Mouse (Mus musculus): ENCODE data around the gene Cc2d1a. TPM values are rescaled to one million over a fixed set of nuclear protein-coding genes. Genes with fewer than 3 reads are reported as not detected.

Gene Cc2d1a
- total RNA-seq, 2 experiments from 2014 or later = 51.1 to 53.6 TPM

- intact Hi-C loops (cut with DNase I) = no loop called here
- DNase-seq (ENCODE audit: low spot score in 2 of 2) = no peak
Observed at GRCm38 (mm10) chr8:84125656-84126055, 22.1 kb downstream of the Cc2d1a start, which contains the start of gene Podnl1. Podnl1 (plus strand) TSS chr8:84125989.

DNA sequence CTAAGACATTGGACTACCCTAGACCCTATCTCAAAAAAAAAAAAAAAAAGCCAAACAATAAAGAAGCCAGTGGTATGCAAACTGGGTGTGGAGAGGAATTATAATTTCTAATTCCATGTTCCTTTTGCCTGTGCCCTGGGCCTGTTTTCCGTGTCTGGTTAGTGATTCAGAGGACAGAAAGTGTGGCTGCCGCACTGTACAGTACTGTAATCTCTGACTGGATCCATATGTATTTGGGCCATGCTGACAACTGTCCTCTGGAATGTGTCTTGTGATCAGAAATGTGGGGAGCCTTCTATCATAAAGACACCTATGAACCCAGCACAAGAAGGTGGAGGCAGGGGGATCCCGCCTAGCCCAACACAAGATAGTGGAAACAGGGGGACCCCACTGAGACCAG, 25.6 kb downstream of the Cc2d1a start:
- intact Hi-C loops (cut with DNase I) = no loop called here
- no peak for DNase-seq (ENCODE audit: low spot score in 2 of 2)

GRCm38 (mm10) chr8:84115646-84116045, 32.1 kb downstream of the Cc2d1a start:
- intact Hi-C loops (cut with DNase I) = no loop called here
- no peak for DNase-seq (ENCODE audit: low spot score in 2 of 2)

DNA sequence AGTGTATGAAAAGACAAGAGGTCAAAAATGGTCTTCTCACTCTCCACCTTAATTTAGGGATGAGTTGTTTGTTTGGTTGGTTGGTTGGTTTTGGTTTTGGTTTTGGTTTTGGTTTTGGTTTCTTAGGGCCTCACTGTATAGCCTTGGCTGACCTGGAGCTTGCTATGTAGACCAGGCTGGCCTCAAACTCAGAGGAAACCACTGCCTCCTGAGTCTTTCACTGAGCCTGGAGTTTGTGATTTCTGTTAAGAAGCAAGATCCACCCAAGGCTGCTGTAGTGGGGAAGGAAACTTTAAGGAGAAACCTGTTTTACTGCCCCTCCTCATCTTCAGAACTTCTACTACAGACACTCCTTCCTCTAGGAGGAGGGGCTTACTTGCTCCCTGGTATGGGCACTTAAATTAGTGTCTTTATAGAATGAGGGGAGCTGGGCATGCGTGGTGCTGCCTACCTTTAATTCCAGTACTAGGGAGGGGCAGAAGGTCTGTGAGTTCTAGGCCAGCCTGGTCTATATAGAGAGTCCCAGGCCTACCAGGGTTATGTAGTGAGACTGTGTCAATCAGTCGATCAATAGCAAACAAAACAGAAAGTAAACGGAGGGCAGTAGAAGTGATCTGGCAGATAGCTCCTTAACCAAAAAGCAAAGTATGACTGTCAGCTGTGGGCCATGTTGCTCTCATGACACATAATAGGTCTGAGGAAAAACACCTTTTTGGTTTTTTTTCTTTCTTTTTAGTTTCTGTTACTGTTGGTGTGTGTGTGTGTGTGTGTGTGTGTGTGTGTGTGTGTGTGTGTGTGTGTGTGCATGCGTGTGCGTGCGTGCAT, 41.3 kb downstream of the Cc2d1a start:
- intact Hi-C loops (cut with DNase I) = loop anchor here (5.0 kb wide), 1 partner anchor 69 kb away; no protein-coding TSS in a partner anchor
- no peak for DNase-seq (ENCODE audit: low spot score in 2 of 2)

GRCm38 (mm10) chr8:84105676-84106075, 42.1 kb downstream of the Cc2d1a start:
- intact Hi-C loops (cut with DNase I) = loop anchor here (5.0 kb wide), 1 partner anchor 68 kb away; no protein-coding TSS in a partner anchor
- no peak for DNase-seq (ENCODE audit: low spot score in 2 of 2)

GRCm38 (mm10) chr8:84104697-84105609, 42.8 kb downstream of the Cc2d1a start, which contains the start of gene Dcaf15:
Dcaf15 (minus strand) TSS chr8:84104768.
- peak; percentile 94 to 96 for DNase-seq (ENCODE audit: low spot score in 2 of 2)
- intact Hi-C loops (cut with DNase I) = loop anchor here (5.0 kb wide), 1 partner anchor 68 kb away; no protein-coding TSS in a partner anchor

DNA sequence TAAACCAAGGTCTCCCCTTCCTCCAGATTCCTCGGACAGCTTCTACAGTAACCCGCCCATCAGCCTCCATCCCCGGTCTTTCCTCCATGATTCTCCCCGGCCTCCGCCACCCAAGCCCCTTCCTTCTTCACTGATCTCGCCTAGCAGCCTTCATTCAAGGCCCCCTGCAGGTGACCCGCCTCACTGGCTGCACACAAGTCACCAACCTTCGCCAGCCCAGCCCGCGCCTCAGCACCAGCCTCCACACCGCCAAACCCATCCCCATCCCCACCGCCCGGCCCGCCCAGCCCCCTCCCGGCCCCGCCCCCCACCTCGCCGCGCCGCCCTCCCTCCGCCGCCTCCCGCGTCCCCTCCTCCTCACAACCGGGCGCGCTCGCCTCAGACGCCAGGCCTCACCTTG, 43.5 kb downstream of the Cc2d1a start:
- peak in 1 of 2 experiments; percentile 44 for DNase-seq (ENCODE audit: low spot score in 2 of 2)
- intact Hi-C loops (cut with DNase I) = no loop called here

DNA sequence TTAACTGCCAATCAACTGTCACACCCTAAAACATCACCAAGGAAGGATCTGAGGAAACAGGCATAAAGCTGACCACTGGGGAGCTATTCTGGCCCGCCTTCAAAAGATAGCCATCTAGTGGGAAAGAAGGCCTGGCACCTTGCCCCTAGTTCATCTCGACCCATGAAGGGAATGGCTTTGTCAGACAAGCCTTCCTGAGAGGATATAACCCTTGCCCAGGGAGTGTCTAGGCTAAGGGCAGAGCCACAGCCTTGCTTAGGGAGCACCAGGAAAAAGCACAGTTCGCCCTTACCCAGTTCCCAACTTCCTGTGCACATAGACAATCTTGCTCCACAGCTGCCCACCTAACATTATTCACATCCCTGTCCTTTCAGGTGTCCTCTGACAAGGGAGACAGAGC, 44.1 kb downstream of the Cc2d1a start:
- no peak for DNase-seq (ENCODE audit: low spot score in 2 of 2)
- intact Hi-C loops (cut with DNase I) = no loop called here

DNA sequence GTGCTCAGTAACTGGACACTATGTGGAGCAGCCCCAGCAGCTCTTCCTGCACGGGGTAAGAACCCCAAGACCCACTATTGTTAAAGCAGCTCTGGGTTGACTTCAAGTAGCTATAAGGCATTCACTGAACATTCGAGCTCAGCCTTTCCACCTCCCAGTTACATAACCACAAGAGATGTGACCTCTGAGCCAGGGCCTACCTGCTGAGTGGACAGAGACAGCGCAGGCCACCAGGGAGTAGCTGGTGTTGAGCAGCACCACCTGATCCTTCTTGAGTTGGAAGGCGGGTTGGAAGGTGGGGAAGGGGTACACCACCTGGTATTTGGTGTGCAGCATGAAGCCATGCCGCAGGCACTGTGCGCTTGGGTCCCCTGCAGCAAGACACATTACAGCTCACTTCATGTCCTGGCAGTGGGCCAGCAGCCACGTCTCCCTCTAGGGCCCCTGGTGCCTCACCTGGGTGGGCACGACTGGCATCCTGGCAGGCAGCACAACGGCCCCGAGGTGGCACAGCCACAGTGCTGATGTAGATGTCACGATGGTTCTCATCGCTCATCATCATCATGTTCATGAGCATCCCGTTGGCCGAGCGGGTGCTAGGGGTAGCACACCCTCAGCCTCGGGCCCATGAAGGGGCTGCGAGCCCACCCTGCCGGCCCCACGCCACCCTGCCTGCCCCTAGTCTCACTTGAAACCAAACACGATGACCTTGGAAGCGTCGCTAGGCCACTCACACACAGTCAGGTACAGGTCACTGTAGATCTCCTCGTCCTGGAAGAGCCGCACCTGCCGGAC, 46.1 kb downstream of the Cc2d1a start:
- DNase-seq (ENCODE audit: low spot score in 2 of 2) = no peak
- intact Hi-C loops (cut with DNase I) = no loop called here

GRCm38 (mm10) chr8:84098376-84098775, 49.4 kb downstream of the Cc2d1a start:
- DNase-seq (ENCODE audit: low spot score in 2 of 2) = no peak
- intact Hi-C loops (cut with DNase I) = loop anchor here (5.0 kb wide), 1 partner anchor 34 kb away; no protein-coding TSS in a partner anchor

- intact Hi-C loops (cut with DNase I) = loop anchor here (5.0 kb wide), 1 partner anchor 36 kb away; no protein-coding TSS in a partner anchor
Observed at GRCm38 (mm10) chr8:84096061-84096460, 51.7 kb downstream of the Cc2d1a start.

GRCm38 (mm10) chr8:84090585-84090984, 57.2 kb downstream of the Cc2d1a start:
- intact Hi-C loops (cut with DNase I) = no loop called here
- no peak for DNase-seq (ENCODE audit: low spot score in 2 of 2)

More at GRCm38 (mm10) chr8:84096061-84096460, 51.7 kb downstream of the Cc2d1a start:
- DNase-seq (ENCODE audit: low spot score in 2 of 2) = peak in 1 of 2 experiments; percentile 3

DNA sequence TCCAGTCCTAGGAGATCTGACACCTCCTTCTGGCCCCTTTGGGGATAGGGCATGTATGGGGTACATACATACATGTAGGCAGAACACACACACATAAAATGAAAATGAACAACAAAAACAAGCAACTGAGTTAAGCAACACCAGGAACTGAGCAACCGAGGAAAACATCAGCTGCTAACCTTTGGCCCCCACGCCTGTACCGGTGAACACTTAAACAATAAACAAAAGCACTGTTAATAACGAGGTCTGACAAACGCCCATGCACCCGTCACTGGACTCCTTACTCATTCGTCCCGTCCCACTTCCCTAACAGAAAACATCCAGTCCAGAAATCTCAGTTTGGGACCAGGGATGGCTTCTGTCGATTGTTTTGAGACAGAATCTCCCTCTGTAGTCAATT, 58.5 kb downstream of the Cc2d1a start:
- no peak for DNase-seq (ENCODE audit: low spot score in 2 of 2)
- intact Hi-C loops (cut with DNase I) = no loop called here

DNA sequence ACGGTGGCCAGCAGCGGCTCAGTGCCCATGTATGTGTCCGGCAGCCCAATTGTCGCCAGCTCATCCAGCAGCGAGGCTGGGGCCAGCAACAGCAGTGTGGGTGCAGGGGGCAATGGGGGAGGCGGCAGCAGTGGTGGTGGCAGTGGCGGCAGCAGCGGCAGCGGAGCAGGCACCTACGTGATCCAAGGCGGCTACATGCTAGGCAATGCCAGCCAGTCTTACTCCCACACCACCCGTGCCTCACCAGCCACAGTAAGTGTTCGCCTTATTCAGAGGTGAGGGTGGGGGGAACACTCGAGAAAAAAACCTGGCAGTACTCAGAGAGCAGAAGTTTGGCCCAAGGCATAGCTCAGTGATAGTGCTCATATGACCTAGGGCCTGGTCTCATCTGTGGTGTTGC, 59.9 kb downstream of the Cc2d1a start:
- intact Hi-C loops (cut with DNase I) = no loop called here
- DNase-seq (ENCODE audit: low spot score in 2 of 2) = no peak

GRCm38 (mm10) chr8:84087156-84087555, 60.6 kb downstream of the Cc2d1a start:
- no peak for DNase-seq (ENCODE audit: low spot score in 2 of 2)
- intact Hi-C loops (cut with DNase I) = no loop called here

DNA sequence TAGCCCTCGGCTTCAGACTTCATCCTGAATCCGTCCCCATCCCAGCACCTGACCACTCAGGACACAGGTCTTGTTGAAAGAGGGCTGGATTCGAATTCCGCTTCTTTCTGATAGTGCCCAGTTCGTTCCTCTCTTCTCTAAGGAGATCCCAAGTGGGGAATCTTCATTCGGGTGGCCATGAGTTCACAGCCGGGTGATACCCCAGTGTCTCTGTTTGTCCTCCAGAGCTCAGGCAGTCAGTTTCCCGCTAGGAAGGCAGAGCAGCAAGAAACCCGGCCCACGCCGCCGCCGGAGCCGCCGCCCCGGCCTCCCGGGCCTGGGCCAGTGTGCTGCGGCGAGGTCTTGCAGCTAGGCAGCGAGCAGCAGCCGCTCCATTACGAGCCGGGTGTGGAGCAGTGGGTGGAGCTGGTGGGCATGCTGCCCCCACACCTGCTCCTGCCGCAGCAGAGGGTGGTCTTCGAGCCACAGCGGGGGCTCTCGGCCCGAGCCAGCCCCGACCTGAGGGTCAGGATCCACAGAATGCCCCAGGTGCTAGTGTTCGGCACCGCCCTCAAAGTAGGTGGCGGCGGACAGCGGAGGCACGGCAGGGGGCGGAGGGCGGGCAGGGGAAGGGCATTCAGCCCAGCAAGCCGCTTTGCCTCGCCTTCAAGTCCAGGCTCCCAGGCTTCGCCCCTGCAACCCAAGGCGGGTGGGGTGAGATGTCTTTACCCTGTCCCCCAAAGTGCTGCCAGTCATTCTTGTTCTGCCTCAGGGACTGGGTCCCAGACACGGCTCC, 63.2 kb downstream of the Cc2d1a start:
- no peak for DNase-seq (ENCODE audit: low spot score in 2 of 2)
- intact Hi-C loops (cut with DNase I) = no loop called here

DNA sequence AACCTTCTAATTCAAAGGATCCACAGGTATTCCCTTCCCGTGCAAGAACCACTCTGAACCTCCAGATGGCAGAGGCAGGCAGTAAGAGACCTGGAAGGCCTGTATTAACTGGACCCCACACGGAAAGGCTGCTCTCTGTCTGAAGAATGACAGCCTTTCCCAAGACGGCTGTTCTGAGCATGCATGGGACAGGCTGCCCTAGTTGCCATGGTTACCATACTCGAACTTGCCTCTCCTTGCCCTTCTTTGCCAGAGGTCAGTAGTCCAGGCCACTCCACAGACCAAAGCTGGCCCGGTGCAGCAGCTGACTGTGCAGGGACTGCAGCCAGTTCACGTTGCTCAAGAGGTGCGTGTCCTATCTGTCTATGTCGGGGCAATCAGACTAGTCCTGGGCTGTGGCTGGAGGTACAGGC, 63.9 kb downstream of the Cc2d1a start:
- intact Hi-C loops (cut with DNase I) = no loop called here
- DNase-seq (ENCODE audit: low spot score in 2 of 2) = no peak

All from left cerebral cortex, postnatal 36 days (tissue).